ENCODE assay signal across 24 mouse cellular contexts in the genomic region with DNA sequence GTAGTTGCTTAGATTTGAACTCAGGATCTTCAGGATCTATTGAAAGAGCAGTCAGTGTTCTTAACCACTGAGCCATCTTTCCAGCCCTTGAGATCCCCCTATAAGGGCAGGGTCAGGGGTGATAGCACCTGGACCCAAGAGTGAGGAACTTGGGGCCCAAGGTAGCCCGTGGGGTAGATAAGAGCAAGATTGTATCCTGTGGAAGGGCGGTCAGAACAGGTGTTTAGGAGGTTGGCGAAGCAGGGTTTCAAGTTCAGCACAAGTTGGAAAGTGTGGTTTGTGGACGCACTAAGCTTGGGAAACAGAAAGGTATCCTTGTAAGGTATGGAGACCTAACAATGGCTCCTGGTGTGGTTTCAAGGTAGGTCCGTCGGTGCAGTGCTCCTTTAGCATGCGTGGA.
"Had no signal": no experiment of that assay in that cellular context is flagged by ENCODE, and none has a peak within 500 bp of the region (broad histone marks: within the 10 kb centered on the region; RNA-seq: fewer than 3 reads in every experiment).

No protein-coding gene starts in this region.

- H3K27me3 ChIP-seq: lung, embryonic 15.5 days; midbrain, embryonic 12.5 days; neural tube, embryonic 13.5 days; neural tube, embryonic 15.5 days had no signal

- H3K4me1 ChIP-seq: liver, embryonic 15.5 days; lung, embryonic 15.5 days had no signal

- H3K9ac ChIP-seq: liver, embryonic 15.5 days; liver, postnatal 0 days; lung, embryonic 15.5 days; midbrain, embryonic 12.5 days; neural tube, embryonic 13.5 days; neural tube, embryonic 15.5 days had no signal

- H3K27ac ChIP-seq: liver, embryonic 15.5 days; lung, embryonic 15.5 days; macrophage; midbrain, embryonic 12.5 days; neural tube, embryonic 13.5 days; neural tube, embryonic 15.5 days had no signal

- H3K9me3 ChIP-seq: liver, embryonic 15.5 days; lung, embryonic 15.5 days; megakaryocyte, embryonic 14.5 days; midbrain, embryonic 10.5 days; midbrain, embryonic 12.5 days; neural tube, embryonic 13.5 days; neural tube, embryonic 15.5 days had no signal

- ATAC-seq: liver, postnatal 0 days; lung, postnatal 0 days; midbrain, embryonic 16.5 days had no signal

- H3K4me3 ChIP-seq: liver, embryonic 15.5 days; lung, embryonic 15.5 days; megakaryocyte, embryonic 14.5 days; midbrain, embryonic 10.5 days; midbrain, embryonic 12.5 days; myocyte; neural tube, embryonic 13.5 days; neural tube, embryonic 15.5 days had no signal

- H3K4me2 ChIP-seq: liver, embryonic 15.5 days; lung, embryonic 15.5 days; midbrain, embryonic 12.5 days; neural tube, embryonic 13.5 days; neural tube, embryonic 15.5 days had no signal

- H3K36me3 ChIP-seq: liver, embryonic 15.5 days; lung, embryonic 15.5 days; midbrain, embryonic 10.5 days; midbrain, embryonic 12.5 days; neural tube, embryonic 13.5 days; neural tube, embryonic 15.5 days had no signal

- DNase-seq: liver, postnatal 0 days; lung, adult 2 months; lung, postnatal 14 days; lung, postnatal 36 days; midbrain, embryonic 14.5 days; retina, postnatal 1 day; right cerebral cortex, adult 18-20 months; right cerebral cortex, postnatal 25 days; right cerebral cortex, postnatal 4 days; spleen, adult 18-20 months; thymus, adult 18-20 months; thymus, postnatal 14 days; thymus, postnatal 36 days had no signal
